Mouse (Mus musculus) layer of hippocampus, postnatal 36 days (tissue): ENCODE results near the gene Pdlim1. TPM values are rescaled to one million over a fixed set of nuclear protein-coding genes. Genes with fewer than 3 reads are reported as not detected.

ENCODE experiments used
- DNase-seq, 2 experiments: peaks; one replicate each; pipeline ENCODE4 v3.0.0; 2022
- total RNA-seq, 2 experiments: library from RNA; stranded (reverse); gene quantifications; 2 replicates each; pipeline ENCODE4 v1.2.3; 2021

The Pdlim1 gene
- total RNA-seq, 2 experiments from 2014 or later, result 10.0 to 12.1 TPM

GRCm38 (mm10) chr19:40283415-40283814, 11.8 kb upstream of the Pdlim1 start:
- DNase-seq, result no peak

DNA sequence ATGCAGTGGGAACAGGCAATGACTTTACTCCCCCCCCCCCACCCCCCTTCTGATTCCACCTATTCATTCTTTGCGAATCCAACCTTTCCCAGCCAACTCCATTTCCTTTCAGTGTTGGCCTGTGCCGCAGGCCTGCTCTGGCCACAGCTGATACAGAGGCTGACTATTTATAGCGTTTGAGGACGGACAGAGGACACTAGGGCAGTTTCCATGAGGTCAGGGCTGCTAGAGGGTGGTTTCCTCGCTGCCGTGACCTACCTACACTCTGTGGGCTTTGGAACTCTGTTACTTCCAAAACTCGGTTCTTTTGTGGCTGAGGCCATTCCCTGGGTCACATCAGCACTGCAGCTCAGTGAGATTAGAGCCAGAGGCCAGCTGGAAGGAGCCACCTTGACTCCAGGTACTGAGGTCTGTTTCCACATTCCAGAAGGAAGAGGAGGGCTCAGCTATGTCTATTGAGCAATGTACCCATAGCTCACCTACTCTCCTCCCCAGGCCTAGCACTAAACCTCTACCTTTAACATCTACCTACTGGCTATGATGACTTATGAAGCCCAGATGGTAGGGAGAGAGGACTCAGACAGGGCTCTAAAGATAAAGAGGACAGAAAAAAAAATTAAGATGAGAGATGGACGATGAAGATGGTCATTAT, 6.9 kb upstream of the Pdlim1 start:
- DNase-seq, result no peak

- DNase-seq, result no peak
Measured at GRCm38 (mm10) chr19:40277494-40277893, 5.9 kb upstream of the Pdlim1 start.

DNA sequence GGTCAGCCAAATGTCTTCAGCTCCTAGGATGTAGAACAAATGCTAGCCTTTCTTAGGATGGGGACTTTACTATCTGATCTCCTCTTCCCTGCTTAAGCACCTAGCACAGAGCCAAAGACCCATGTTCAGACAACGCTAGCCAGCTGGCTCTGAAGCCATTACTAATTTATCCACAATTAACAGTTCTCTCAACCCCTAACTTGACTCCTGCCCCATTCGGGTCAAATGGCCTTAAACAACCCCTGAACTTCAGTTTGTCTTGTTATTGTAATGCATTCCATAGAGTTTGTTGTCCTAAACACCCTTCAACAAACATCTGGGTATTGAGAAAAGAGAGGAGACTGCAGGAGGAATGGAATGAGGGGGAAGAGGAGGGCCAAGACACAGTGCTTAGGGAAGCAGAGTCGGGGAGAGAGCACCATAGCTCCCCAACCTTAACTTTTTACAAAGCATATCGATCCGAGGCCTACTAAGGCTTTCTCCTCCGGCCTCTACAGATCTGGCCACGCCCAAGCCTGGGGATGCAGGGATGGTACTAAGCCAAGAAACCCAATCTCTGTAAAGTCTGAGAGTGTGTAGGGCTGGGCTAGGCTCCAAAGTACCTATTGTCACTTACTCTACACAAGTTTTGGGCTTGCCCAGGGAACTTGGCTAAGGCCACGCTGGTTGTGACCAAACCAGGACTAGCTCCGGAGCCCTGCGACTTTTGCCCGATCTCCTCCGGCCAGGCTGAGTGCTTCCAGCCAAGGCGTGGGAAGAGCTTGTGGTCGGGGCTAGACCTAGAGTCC, 4.0 kb upstream of the Pdlim1 start:
- no peak for DNase-seq

GRCm38 (mm10) chr19:40272674-40273073, 1.0 kb upstream of the Pdlim1 start:
- no peak for DNase-seq

- DNase-seq, result no peak
Measured at GRCm38 (mm10) chr19:40270351-40271307, 1.0 kb downstream of the Pdlim1 start.

- DNase-seq, result no peak
Measured at GRCm38 (mm10) chr19:40269526-40269925, 2.1 kb downstream of the Pdlim1 start.

- no peak for DNase-seq
Measured at GRCm38 (mm10) chr19:40268493-40268892, 3.1 kb downstream of the Pdlim1 start.

DNA sequence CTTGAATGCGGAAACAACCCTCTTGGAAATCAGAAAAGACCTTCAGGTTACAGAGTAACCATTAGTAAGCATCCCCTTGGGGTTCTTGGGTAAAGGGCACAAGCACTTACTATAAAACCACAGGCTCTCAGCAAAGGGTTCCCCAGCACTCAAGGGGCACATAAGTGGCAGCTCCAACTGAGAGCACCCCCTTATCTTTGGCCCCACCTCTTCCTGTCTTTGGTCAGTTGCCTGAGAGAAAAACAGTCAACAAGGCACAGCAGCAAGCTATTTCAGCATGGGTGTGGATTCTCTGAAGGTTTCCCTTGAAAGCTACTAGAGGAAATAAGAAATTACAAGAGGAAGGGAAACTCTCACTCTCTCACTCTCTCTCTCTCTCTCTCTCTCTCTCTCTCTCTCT, 4.3 kb downstream of the Pdlim1 start:
- no peak for DNase-seq

DNA sequence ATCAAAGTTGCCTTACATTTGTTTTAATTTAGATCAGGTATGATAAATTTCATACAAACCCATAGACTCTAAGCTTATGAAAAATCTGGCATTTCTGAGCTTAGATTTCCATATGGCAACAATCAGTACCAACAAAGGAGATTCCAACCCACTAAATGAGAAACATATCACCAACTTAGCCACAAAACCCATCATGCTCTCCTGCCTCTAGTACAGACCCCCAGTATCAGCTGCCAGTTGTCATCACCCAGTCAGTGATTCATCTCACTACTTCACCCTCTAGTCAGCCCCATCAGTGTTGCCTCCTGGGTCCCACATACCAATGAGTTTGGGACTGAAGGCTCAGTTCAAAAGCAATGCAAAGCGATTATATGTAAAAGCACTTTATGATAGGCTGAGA, 12.2 kb downstream of the Pdlim1 start:
- DNase-seq, result no peak

- DNase-seq, result no peak
Measured at GRCm38 (mm10) chr19:40257396-40257795, 14.2 kb downstream of the Pdlim1 start.

GRCm38 (mm10) chr19:40256376-40257050, 15.1 kb downstream of the Pdlim1 start:
- DNase-seq, result no peak

GRCm38 (mm10) chr19:40255561-40255960, 16.1 kb downstream of the Pdlim1 start:
- DNase-seq, result no peak

DNA sequence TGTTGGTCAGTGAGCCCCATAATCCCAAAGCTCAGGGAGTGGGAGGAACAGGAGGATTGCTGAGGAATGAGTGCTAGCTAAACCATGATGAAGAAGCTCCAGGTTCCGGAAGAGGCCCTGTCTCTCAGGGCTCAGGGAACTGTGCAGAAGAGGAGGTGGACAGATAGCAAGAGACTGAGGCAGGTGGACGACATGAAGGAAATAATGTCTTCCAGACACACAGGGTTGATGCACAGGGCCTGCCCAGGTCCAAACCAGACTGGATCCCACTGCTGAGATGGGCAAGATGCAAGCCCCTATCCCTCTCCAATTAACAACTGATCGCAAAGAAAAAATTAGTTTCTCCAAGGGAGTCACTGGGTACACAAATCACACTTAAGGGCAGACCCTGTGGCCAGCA, 16.9 kb downstream of the Pdlim1 start:
- DNase-seq, result no peak

DNA sequence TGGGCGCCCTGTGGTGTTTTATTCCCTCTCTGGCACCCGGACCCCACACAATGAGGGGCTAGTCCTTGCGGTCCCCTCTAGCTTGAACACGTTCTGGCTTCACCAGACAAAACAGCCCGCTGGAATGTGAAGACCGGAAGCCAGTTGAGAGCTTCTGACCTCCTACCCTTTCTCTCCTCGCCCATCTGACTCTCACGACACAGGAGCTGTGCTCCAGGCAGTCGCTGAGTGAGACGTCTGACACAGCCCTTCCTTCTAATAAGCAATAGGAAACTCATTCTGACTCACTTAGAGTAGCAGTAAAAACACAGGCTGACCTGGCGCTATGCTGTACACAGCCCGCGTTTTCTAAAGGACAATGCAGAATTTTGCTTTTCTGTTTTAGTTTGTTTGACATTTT, 17.9 kb downstream of the Pdlim1 start:
- DNase-seq, result no peak

DNA sequence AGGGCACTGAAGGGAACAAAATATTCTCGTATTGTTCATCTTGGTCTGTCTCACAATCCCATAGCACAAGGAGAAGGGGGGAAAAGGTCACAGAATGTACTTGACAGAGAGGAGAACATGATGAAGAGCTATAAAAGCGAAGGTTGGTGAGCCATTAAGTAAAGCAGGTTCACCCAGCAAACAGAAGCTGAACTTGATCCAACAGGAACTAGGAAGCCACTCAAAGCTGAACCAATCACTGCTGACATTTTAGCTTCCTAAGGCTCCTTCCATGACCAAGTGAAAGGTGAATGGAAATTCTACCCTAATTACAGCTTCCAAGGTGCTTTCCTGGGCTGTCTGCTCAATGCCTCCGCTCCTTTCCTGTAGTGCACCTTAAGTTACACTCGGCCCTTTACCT, 20.5 kb downstream of the Pdlim1 start:
- no peak for DNase-seq

- no peak for DNase-seq
Measured at GRCm38 (mm10) chr19:40249352-40249751, 22.3 kb downstream of the Pdlim1 start.

- no peak for DNase-seq
Measured at GRCm38 (mm10) chr19:40248476-40248875, 23.2 kb downstream of the Pdlim1 start.

- no peak for DNase-seq
Measured at GRCm38 (mm10) chr19:40247268-40247666, 24.4 kb downstream of the Pdlim1 start.

DNA sequence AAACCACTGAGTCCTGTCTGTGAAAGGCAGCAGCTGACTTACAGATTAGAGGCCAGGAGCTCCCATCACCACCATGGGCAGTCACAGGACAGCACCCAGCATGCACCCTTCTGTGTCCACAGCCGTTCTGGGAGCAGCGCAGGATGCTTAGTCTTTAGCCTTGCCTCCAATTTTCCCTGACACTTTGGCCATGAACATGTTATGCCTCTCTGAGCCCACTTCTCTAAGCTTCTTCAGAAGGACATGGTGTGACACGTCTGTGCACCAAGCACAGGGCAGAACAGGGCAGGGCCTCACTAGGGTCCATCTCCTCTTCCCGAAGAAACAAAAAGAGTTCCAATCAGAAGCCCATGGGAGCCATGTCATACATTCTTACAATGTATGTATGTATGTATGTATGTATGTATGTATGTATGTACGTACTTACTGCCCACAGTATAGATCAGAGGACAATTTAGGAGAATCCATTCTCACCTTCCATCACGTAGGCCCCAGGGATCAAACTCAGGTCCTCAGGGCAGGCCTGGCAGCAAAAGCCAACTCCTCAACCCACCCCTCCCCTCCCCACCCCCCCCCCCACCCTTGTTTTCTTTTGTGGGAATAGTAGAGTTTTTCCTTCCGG, 24.9 kb downstream of the Pdlim1 start:
- DNase-seq, result no peak

DNA sequence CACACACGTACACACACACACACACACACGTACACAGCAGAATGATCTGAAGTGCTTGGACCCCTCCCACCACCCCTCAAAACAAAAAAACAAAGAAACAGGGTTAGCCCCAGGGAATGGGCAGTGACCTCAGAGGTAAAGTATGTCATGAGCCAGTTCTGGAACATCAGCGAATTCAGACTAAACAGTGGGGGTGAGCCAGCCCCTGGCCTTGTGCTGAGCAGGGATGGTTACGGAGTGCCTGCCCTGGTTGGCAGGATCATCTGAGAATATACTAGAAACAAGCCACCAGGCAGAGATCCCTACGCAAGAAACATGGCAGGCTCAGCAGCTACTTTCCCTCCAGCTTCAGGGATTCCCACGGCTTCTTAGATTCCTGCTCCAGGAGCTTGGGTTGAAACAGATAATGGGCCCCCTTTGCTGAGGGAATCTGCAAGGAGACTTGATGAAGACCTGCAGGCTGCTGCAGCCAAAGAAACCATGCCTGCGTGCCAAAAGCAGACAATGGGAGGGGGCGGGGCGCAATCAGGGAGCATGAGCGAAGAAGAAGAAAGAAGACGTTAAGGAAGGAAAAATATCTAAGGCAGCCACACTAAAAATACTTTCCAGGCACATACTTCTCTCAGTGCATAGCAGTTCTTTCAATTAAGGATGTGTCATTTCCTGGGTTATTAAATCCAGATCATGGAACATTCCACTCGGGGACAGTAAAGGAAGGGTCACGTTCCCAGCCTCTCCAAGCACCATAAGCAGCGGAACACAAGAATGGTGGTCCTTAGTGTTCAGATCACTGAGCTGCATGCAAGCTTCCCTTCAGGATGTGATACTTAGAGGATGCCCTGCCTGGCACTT, 30.6 kb downstream of the Pdlim1 start:
- DNase-seq, result peak in 1 of 2 experiments; percentile 7
